Mouse (Mus musculus) c-Kit-positive CD71-positive TER-119-positive erythroid progenitor cells, embryonic 14.5 days (primary cell): ENCODE results near the gene Fam187a.

Source experiments
- DNase-seq: peaks from one replicate; pipeline ENCODE4 v3.0.0-alpha.2; 2013; ENCODE audit warnings: low spot score

Fam187a gene

DNA sequence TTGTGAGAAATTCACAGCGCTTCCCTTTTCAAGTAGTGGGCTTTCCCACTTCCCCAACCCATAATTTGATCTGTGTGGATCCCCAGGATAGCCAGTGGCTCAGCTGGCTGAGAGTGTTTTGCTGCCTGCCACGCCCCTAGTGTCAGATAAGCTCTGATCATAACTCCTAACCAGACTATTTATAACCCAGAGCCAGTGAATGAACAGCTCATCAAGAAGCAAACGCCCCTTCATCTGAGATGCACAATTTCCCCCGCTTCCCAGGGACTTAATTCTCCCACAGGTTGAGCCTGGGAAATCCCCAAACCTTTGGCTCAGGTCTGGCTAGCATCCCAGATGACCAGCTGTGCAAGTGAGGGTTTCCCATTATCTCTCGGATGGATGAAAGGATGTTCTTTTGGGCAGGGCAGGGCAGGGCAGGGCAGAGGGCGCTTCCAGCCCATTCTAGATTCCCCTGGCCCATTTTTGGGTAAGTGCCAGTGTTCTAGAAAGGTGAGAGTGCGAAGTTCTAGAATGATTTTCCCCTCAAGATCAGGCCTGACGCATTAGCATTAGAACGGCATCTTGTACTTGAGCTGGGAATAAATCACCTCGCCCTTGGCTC, at the start of gene Fam187a:
TSS of gene Fam187a (plus strand) at position 554 of the 604 bp plus-strand sequence.
- DNase-seq: no peak

DNA sequence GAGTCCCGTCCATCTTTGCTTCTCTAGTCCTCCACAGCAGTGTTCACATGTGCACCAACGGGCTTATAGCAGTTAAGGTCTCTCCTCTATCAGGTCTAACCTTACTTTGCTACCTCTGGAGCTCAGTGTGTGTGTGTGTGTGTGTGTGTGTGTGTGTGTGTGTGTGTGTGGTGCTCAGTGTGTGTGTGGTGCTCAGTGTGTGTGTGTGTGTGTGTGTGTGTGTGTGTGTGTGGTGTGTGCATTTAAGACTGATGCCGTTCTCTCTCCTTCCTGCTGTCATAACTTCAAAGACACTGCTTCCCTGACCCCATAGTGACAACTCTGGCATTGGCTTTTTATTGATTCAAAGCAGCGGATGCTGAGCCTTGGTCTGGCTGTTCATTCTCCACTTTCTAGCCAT, 49.4 kb upstream of the Fam187a start, which contains the start of gene Higd1b:
TSS of gene Higd1b (plus strand) at position 301 of the 400 bp plus-strand sequence.
- DNase-seq: no peak

DNA sequence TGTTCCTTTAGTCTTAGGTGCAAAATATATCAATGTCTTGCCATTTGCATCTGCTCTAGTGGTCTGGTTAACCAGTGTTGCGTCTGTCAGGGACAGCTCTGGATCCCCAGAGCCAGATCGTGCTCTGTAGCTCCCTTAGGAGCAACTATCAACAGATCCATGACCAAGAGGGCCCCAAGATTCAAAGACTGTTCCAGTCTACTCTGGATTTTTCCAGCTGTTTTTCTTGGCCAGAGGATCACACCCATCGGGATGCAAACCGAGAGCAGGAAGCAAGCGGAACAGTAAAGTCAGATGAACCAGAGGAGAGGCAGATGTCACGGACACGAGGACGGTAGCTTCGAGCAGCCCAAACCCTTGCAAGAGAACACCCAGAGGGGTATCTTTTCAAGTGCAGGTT, 48.8 kb upstream of the Fam187a start:
- DNase-seq: no peak

DNA sequence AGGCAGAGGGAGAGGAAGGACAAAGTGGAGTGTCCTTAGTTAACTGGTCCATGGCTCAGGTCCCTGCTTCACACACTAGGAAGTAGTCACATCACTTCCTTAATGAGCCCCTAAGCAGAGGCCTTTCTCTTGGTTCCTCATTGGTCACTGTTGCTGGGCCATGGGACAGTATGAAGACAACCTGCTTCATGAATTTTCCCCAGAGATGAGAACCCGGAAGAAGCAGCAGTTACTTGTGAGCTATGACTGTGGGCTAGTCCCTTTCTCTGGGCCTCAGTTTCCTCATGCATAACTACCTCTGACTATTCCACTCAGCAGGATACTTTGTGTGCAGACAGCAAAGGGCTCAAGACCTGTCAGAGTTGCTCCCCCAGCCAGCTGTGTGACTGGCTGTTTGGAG, 47.6 kb upstream of the Fam187a start:
- DNase-seq: no peak

DNA sequence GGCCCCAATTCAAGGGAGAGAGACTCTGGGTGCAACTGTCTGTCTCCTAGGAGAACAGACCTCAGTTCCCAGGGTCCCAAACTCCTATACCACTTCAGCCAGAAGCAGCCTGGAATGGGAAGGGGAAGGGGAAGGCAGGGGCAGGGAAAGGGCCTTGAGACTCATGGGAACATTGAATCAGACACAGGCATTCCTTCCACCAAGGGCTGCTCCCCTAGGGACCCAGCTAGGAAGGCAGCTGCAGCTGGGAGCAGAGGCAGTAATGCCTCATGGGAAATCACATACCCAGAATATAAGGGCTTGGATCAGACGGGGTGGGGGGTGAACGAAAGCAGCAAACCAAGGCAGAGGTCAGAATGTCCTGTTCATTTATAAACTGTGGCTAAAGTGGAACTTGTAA, 46.8 kb upstream of the Fam187a start:
- DNase-seq: no peak

DNA sequence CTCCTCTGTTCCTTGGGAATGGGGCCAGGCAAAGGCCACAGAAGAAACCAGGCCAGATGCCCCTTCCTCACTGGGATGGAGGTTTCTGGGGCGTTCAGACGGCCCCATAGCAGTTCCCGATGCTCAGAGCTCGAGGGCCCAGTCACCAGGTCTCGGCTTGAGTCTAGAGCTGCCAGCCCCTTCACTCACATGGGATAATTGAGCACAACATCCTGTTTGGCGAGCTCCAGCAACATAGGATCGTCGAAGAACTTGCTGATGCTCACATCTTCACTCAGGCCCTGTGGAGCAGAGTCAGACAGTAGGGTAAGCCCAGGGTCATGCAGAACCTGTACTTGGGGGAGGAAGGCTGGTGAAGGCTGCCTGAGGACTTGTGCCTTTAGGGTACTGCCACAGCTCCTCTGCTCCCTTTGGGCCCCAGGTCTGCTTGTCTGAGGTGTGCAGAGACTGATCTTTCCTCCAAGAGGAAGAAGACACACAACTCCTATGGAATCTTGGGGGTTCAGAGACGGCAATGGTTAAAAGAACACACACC, 46.3 kb upstream of the Fam187a start:
- no peak for DNase-seq

DNA sequence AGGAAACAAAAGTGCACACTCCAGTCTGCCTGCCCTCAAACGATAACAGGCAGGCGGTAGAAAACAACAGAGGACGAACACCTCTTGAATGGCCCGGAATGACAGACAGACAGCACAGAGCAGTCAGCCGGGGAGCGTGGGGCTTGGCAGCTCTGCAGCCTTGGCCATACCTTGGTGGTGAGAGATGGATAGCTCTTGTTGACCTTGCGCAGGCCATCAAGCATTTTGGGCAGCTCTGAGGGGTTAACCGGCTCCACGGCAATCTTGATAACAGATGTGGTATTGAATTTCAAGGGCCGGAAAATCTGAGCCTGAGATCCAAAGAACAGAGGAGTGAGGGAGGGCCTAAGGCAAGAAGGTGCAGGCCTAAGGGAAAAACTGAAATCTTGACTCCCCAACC, 39.0 kb upstream of the Fam187a start:
- no peak for DNase-seq

DNA sequence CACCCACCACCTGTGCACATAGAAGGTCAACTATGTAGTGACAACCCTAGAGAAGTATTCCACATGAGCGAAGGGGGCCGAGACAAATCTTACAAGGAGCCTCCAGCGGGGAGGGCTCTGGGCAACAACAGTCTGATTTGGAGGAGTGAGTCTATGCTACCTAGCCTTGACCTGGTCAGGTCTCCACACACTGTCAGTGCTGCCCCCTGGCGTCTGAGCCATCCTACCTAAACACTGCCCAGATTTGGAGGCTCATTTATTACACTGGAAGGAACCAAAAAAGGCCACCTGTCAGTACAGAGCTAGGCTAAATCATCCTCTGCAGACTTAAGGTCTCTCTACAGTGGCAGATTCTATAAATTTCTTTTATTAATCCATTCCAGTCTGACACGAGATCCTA, 33.1 kb upstream of the Fam187a start:
- peak; percentile 13 for DNase-seq

DNA sequence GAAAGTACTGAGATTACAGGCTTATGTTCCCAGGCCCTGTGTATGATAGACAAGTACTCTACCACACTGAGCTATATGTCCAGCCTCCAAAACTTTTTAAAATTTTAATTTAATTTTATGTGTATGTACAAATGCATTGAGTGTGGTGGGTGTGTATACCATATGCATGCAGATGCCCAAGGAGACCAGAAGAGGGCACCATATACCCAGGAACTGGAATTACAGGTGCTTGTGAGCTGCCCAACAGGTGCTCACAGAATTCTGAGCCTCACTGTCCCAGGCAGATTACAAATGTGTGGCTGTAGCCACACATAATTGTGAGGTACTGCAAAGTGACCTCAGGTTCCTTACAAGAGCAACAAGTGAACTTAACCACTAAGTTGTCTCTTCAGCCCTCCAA, 31.2 kb upstream of the Fam187a start:
- peak; percentile 49 for DNase-seq

DNA sequence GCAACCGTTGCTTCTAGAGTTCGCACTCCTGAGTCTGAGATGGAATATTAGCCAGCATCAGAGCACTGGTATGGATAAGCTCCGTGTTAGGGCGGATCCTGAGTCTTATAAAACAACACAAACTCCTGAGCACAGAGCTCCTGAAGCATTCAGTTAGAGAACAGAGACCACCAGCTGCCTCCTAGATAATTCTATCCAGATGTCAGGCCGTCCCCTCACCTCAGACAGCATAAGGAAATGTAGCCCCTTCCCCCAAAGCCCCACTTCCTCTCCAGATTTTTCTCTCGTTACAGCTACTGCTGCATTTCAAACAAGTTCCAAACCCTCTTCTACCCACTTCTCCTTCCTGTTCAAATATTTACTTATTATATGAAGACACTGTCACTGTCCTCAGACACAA, 29.0 kb upstream of the Fam187a start:
- no peak for DNase-seq

DNA sequence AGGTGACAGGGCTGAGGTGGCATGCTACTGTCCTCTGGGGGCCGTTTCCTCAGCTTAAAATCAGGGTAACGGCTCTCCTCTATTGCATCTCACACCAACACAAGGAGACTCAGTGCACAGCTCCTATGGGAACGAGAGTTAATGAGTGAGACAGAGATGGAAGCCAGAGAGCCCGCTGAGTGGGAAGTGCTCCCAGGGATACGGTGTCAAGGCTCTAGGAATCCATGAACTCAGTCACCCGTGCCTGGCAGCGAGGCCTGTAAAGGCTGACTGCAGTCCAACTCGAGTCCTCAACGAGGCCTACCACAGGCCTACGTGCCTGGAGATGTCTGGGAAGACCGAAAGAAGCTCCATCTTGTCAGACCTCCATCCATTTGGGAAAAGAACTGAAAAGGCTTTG, 26.0 kb upstream of the Fam187a start:
- no peak for DNase-seq

DNA sequence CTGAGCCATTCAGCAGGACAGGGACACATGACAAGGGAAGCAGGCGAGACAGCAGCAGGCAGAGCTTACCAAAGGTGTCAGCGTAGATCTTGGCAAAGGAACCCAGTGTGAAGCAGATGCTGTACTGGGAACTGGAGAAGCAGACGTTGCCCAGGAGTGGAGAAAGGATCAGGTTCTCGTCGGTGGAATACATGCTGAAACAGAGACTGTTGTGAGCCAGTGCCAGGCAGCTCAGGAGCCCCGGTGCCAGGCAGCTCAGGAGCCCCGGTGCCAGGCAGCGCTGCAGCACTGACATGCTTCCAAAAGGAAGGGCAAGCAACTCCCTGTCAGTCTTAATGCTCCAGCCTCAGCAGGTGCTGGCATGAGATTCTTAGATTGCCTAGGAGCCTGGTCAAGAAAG, 25.0 kb upstream of the Fam187a start:
- no peak for DNase-seq

DNA sequence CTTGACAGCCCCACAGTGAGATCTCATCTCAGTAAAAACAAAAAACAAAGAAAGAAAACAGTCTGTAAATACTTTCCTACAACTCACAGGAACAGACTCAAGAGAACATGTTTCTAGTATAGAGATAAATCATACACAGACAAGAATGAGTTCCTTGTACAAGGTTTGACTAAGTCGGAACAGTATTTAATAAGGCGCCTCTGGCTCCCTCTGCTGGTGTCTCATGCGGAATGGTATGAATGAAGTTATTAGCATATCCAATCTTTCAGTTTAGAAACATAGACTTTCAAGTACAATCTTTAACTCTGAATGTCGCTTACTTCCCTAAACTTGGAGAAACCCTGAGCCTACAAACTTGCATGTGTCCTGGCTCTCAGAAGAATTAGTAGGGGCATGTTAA, 20.7 kb upstream of the Fam187a start:
- DNase-seq: peak; percentile 47

DNA sequence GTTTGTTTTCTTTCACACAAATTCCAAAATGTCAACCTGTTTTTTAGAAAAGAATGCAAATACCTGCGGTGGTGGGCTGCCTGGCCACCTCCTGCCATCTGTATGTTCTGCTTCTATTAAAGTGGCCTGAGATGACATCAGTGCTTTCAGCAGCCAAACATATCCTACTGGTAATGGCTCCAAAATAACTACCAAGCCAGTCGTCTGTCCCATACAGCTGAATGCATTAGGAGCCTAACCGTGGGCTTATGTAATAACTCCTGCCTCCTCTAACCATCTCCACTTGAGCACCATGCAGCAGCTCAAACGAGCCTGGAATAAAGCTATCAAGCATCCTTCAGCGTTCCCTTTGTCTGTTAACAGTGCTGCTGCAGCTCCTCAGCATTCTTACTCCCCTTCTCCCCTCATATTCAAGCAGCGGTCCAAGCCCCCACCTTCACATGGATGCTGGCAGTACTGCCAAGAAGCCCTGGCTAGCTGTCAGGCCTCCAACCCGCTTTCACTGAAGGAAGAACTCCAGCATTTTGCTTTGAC, 10.1 kb upstream of the Fam187a start:
- no peak for DNase-seq

DNA sequence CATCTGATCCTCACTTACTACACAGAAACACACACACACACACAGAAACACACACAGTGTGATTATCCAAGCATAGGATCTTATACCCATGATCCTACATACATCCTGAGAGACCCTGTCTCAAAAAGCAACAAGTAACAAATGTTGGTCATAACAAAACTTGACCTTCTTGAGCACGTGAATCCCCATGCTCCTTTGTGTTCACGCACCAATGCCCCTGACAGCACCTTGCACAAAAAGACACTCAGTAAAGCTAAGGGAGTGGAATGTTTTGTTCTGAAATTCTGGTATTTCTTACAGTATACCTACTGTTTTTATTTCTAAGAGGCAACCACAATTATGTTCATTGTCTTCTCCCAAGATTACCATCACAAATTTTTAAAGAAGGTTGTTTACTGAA, 5.4 kb upstream of the Fam187a start:
- no peak for DNase-seq

DNA sequence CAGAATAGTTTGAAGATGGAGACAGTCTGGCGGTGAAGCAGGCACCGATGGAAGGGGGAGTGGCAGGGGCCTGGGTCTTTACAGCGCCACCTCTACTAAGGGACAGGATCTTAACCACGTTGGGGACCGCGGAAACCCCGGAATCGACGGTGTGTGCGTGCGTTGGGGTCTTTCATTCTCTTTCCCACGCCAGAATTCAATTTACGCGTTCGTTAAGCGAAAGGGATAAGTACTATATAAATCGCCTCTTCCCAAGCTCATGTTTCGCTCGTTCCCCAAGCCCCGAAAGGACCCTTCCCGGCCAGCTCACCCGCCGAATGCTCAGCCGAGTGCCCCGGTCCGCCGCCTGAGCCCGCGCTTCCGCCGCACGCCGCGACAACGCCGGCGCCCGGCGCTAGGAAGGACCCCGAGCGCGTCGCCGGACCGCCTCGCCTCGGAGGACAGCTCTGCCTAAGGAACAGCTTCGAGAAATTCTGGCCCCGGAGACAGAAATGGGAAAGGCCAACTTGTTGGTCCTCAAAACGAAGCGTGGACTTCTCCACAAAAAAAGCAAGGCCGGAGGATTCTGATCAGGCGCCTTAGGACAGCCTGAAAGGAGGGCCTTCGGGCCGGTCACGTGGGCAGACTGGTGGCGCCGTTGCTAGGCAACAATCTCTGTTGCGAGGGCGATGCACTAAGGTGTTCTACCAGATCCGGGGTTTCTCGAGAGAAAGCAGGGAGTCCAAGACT, 4.2 kb upstream of the Fam187a start, which contains the start of the genes Eftud2 and Ccdc103:
TSS of gene Eftud2 (minus strand) at position 401 of the 729 bp plus-strand sequence.
TSS of gene Ccdc103 (plus strand) at position 620 of the 729 bp plus-strand sequence.
- peak; percentile 96 for DNase-seq

DNA sequence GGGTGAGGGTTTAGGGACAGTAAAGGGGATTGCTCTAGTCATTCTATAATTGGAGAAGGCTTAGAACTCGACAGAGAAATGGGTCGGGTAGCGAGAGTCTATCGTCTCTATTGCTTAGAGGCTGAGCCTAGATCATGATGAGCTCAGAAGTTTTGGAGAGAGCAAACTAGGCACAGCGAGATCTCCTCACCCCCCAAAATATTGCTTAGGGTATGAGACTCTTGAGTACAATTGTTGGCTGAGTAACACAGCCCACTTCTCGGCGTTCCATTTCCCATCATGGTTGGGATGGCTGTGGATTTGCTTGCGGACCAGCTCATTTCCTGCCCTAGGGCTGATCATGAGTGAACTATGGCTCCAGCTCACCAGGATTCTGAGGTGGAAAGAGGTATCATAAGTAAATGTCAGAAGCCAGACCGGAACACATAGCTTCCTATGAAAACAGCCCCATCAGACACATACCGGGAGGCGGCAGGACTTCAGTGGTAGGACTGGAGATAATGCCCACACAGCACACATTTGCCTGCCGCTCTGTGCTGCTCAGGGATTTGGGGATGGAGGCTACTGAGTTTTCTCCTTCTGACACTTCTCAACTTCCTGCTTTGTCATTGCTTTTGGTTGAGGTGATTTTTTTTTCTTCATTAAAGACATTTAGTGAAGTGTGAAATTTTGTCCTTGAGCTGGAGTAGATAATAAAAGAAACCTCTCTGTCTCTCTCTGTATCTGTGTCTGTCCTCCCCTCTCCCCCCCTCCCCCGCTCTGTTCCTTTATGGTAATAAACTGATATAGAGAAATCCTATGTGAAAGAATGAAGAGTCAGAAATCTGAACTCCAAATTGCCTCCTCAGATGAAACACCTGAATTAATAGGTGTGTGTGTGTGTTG, 3.4 kb upstream of the Fam187a start:
- DNase-seq: no peak

DNA sequence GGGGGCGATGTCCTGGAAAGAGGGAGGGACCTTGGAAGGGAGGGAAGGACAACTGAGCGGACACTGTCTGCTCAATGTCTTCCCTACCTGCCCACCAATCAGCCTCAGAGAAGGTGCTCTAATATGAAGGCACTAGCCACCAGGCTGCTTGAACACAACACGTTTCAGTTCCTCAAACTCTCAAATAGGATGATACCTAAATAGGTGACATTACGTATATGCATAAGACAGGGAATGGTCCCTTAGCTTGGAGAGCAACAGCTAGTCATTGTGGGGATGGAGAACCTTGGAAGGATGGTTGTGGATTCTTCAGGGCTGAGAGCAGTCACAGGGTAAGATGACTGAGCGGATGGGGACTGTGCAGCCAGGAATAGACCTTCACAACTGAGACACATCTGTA, 2.5 kb downstream of the Fam187a start:
- no peak for DNase-seq

DNA sequence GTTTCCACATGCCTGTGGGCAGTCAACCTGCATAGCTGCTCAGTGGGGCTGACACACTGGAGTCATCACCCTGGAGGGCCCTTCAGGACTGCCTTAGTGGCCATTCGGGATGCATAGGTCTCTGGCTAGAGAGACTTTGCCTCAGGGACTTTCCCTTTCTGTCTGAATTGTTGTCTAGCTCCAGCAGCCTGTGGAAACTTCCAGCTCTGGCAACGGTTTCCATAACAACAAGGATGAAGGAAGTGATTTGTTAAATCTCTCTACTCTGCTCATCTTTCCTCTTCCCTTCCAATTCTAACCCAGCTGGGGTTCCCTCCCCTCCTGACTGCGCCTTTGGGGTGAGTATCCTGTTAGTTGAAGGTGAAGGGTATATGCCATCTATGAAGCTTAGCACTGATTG, 3.2 kb downstream of the Fam187a start:
- DNase-seq: no peak

DNA sequence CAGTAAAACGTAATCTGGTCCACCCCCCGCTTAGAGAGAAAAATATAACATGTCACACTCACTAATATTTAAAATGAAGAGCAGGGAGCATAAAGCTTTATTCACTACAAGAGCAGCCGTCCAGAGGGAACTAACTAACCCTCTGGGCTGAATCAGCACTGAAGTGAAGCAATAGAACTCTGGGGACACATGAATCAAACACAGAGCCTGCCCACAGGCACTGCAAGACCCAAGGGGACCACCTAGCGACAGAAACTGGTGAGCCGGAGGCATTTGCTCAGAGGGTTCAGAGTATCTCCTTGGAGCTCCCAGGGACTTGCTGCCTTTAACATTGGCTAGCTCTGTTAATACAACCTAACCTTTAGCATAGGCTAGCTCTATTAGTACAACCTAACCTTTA, 5.1 kb downstream of the Fam187a start:
- DNase-seq: no peak

DNA sequence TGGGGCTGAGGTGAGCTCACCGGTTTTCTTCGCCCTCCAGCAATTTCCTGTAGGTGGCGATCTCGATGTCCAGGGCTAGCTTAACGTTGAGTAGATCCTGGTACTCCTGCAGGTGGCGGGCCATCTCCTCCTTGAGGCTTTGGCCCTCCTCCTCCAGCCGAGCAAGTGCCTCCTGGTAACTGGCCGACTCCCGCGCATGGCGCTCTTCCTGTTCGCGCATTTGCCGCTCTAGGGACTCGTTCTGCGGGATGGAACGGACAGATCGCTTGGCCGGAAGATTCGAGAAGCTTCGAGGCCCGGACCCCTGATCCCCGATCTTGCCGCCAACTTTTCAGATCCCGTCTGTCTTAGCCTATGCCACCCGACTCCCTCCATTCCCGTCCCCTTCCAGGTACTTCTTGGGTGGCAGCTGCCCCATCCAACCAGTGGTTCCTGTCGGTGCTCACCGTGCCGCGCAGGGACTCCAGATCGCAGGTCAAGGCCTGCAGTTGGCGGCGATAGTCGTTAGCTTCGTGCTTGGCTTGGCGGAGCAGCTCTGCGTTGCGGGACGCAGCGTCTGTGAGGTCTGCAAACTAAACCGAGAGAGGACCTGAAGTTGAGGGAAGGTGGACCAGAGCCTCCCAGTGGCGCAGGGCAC, 8.2 kb downstream of the Fam187a start:
- peak; percentile 82 for DNase-seq

DNA sequence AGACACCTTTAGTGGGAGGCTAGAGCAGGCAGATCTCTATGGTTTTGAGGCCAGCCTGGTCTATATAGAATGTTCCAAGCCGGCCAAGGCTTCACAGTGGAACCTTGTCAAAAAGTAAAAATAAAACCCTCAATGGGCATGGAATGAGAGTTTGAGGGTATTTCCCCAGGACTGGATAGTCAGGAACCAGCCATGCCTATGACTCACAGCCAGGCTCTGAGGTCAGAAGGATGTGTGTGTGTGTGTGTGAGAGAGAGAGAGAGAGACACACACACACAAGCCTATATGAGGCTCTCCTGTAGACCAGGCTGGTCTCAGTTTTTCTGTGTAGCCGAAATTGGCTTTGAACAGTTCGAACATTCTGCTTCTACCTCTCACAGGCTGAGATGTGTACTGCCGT, 9.7 kb downstream of the Fam187a start:
- DNase-seq: no peak
